Mouse (Mus musculus): ENCODE results near the gene Ninj2.
"Not testable (repeated sequence)": the region's sequence is repeated elsewhere in the genome, so short reads cannot be mapped to it uniquely, and the experiment has no call there.

Gene Ninj2

DNA sequence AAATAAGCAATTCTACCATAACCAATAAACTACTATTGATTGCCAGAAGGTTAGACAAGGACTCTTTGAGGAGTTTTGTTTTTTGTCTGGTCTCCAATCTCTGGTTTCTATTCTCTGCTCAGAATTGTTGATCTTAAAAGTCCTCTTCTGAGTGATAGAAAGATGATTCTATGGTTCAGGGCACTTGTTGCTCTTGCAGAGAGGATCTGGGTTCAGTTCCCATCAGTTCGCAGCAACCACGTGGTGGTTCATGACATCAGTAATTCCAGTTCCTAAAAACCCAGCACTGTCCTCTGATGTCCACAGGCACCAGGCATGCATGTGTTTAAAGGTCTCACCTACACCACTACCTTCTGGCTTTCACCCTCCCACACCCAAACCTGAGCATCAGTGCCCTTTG lies 8.2 kb upstream of the Ninj2 start:
- Histone ChIP-seq H3K4me3 (replicated peaks; ENCODE audit: low read length) (no peak overlapping the region), H3K9me3 (ENCODE audit: low read length) (no peaks in the 10 kb centered on the region), H3K36me3 (ENCODE audit: insufficient read depth, low read length) (no peaks in the 10 kb centered on the region), H3K4me1 (replicated peaks; ENCODE audit: low read depth, low read length) (peaks cover 47% of the 10 kb centered on the region), H3K27me3 (ENCODE audit: insufficient read depth, low read length) (no peaks in the 10 kb centered on the region)
- TF ChIP-seq NANOG (IDR thresholded peaks at IDR 0.05; ENCODE audit: borderline replicate concordance, low read length) (no peak), POU5F1 (IDR thresholded peaks at IDR 0.05; ENCODE audit: borderline replicate concordance, low read length) (no peak), CTCF (conservative IDR thresholded peaks at IDR 0.05; ENCODE audit: low read length) (no peak)

DNA sequence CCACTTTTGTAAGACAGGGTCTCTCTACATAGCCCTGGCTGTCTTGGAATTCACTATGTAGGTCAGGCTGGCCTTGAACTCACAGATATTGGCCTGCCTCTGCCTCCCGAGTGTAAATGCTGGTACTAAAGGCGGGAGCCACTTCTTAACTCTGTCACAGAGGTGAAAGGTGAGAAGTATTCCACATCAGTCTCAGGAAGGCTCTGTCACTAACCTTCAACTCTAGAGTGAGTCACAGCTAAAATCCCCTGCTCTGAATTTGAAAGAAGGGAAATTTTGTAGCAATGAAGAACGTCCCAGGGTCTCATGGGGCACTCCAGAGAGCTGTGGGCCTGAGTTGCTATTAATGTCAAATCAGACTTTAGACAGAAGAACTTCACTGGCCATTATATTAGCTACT lies 7.3 kb upstream of the Ninj2 start:
- TF ChIP-seq CTCF (conservative IDR thresholded peaks at IDR 0.05; ENCODE audit: low read length) (no peak), NANOG (IDR thresholded peaks at IDR 0.05; ENCODE audit: borderline replicate concordance, low read length) (no peak)

DNA sequence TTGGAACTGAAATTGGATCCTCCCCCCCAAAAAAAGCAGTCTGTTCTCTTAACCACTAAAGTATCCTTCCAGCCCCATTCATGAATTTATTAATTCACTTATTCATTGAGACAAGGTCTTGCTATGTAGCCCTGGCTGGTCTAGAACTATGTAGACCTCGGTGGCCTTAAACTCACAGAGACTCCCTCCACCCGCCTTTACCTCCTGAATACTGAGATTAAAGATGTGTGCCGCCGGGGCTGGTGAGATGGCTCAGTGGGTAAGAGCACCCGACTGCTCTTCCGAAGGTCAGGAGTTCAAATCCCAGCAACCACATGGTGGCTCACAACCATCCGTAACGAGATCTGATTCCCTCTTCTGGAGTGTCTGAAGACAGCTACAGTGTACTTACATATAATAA lies 6.1 kb upstream of the Ninj2 start:
- 0 out of 2 replicates have a peak overlapping the region, but pooled peaks have one; percentile 7 for H3K4me3 ChIP-seq (replicated peaks; ENCODE audit: low read length)
- not testable (repeated sequence) for H3K27me3 ChIP-seq (ENCODE audit: insufficient read depth, low read length); H3K36me3 ChIP-seq (ENCODE audit: insufficient read depth, low read length); H3K9me3 ChIP-seq (ENCODE audit: low read length)
- peaks cover 37% of the 10 kb centered on the region for H3K4me1 ChIP-seq (replicated peaks; ENCODE audit: low read depth, low read length)

More for the DNA sequence above, 7.3 kb upstream of the Ninj2 start:
- Histone ChIP-seq H3K4me1 (replicated peaks; ENCODE audit: low read depth, low read length) (peaks cover 39% of the 10 kb centered on the region), H3K36me3 (ENCODE audit: insufficient read depth, low read length) (no peaks in the 10 kb centered on the region), H3K4me3 (replicated peaks; ENCODE audit: low read length) (no peak overlapping the region), H3K27me3 (ENCODE audit: insufficient read depth, low read length) (no peaks in the 10 kb centered on the region), H3K9me3 (ENCODE audit: low read length) (no peaks in the 10 kb centered on the region)

DNA sequence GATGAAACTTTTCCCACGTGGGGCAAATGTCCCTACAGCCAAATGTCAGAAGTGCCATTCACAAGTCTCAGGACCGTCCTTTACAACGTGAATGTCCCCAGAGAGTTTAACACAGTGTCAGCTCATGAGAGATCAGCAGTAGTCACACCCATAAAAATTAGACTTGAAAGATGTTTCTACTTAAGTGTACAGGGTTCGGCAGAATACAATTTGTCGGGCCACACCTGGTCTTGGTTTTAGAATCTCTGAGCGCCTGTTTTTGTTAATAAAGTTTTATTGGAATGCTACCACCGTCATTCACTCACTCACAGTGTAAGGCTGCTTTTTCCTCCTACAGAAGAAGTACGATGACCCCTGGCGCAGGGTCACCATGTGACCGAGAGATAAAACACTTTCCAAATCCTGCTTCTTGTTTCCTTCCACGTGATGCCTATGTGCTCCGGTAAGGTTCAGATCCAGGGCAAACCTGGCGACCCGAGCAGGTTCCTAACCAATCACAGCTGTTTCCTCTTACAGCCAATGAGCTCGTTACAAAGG lies 2.4 kb upstream of the Ninj2 start:
- Histone ChIP-seq H3K36me3 (ENCODE audit: insufficient read depth, low read length) (no peaks in the 10 kb centered on the region), H3K9me3 (ENCODE audit: low read length) (no peaks in the 10 kb centered on the region), H3K4me1 (replicated peaks; ENCODE audit: low read depth, low read length) (peaks cover 33% of the 10 kb centered on the region), H3K4me3 (replicated peaks; ENCODE audit: low read length) (no peak overlapping the region), H3K27me3 (ENCODE audit: insufficient read depth, low read length) (no peaks in the 10 kb centered on the region)
- TF ChIP-seq CTCF (conservative IDR thresholded peaks at IDR 0.05; ENCODE audit: low read length) (no peak), NANOG (IDR thresholded peaks at IDR 0.05; ENCODE audit: borderline replicate concordance, low read length) (no peak), POU5F1 (IDR thresholded peaks at IDR 0.05; ENCODE audit: borderline replicate concordance, low read length) (no peak)

DNA sequence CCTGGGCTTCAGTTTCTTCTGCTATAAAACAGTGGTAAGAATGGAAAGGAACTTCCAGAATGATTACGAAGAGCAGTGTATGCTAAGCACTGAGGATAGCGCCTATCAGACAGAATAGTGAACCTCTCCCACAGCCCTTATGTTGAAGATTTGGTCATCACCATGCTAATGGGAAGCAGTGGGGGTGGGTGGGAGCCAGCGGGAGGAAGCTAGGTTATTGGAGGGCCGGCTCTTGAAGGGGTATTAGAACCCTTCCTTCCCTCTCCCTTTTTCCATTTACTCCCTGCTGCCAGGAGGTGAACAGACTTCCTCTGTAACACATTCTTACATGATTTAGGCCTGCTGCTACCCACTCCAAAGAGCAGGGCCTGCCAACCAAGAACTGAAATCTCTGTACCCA lies 1.2 kb upstream of the Ninj2 start:
- peaks cover 33% of the 10 kb centered on the region for H3K4me1 ChIP-seq (replicated peaks; ENCODE audit: low read depth, low read length)
- no peaks in the 10 kb centered on the region for H3K36me3 ChIP-seq (ENCODE audit: insufficient read depth, low read length)
- H3K4me3 ChIP-seq (replicated peaks; ENCODE audit: low read length): no peak overlapping the region
- no peaks in the 10 kb centered on the region for H3K9me3 ChIP-seq (ENCODE audit: low read length)
- TF ChIP-seq CTCF (conservative IDR thresholded peaks at IDR 0.05; ENCODE audit: low read length) (no peak), NANOG (IDR thresholded peaks at IDR 0.05; ENCODE audit: borderline replicate concordance, low read length) (no peak), POU5F1 (IDR thresholded peaks at IDR 0.05; ENCODE audit: borderline replicate concordance, low read length) (no peak)
- H3K27me3 ChIP-seq (ENCODE audit: insufficient read depth, low read length): no peaks in the 10 kb centered on the region

DNA sequence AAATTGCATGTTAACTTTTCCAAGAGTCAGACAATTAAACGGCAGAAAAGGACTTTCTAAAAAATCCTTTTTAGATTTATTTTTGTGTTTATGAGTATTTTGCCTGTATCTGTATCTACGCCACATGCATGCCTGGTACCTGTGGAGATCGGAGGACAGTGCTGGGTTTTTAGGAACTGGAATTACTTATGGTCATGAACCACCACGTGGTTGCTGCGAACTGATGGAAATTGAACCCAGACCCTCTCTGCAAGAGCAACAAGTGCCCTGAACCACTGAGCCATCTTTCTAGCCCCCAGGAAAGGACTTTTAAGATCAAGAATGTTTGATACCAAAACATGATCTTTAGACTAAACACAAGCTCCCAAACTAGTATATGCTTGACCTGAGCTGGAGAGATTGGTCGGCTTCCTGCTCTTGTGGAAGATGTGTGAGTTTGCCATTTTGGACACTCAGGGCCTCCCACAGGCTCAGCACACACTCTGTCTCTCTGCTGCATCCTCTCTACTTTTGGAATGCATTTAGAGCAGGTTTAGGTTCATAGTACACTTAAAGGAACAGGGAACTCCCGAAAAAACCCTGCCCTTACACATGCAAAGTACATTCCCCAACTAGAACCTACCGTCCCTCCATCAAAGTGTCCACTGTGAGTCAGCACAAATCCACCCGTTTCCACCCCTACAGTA lies 1.1 kb downstream of the Ninj2 start:
- Histone ChIP-seq H3K4me3 (replicated peaks; ENCODE audit: low read length) (no peak overlapping the region), H3K4me1 (replicated peaks; ENCODE audit: low read depth, low read length) (peaks cover 39% of the 10 kb centered on the region), H3K36me3 (ENCODE audit: insufficient read depth, low read length) (no peaks in the 10 kb centered on the region), H3K9me3 (ENCODE audit: low read length) (no peaks in the 10 kb centered on the region), H3K27me3 (ENCODE audit: insufficient read depth, low read length) (no peaks in the 10 kb centered on the region)
- TF ChIP-seq POU5F1 (IDR thresholded peaks at IDR 0.05; ENCODE audit: borderline replicate concordance, low read length) (no peak), CTCF (conservative IDR thresholded peaks at IDR 0.05; ENCODE audit: low read length) (no peak), NANOG (IDR thresholded peaks at IDR 0.05; ENCODE audit: borderline replicate concordance, low read length) (no peak)

DNA sequence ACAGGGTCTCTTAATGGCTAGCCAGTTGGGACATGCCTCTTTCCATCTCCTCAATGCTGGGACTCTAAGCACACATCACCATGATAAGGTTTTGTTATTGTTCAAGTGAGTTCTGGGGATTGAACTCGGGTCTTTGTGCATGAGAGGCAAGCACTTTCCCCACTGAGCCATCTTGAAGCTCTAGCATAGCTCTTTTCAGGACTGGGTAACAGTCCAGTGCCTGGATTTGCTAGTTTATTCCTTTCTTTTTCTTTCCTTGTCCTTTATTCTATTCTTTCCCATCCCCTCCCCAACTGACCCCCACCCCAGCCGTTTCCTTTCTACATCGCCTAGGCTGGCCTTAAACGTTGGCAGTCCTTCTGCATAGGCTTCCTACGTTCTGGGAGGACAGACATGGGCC lies 1.9 kb downstream of the Ninj2 start:
- Histone ChIP-seq H3K4me1 (replicated peaks; ENCODE audit: low read depth, low read length) (peaks cover 43% of the 10 kb centered on the region), H3K27me3 (ENCODE audit: insufficient read depth, low read length) (no peaks in the 10 kb centered on the region), H3K4me3 (replicated peaks; ENCODE audit: low read length) (no peak overlapping the region), H3K9me3 (ENCODE audit: low read length) (no peaks in the 10 kb centered on the region), H3K36me3 (ENCODE audit: insufficient read depth, low read length) (no peaks in the 10 kb centered on the region)
- TF ChIP-seq POU5F1 (IDR thresholded peaks at IDR 0.05; ENCODE audit: borderline replicate concordance, low read length) (no peak), CTCF (conservative IDR thresholded peaks at IDR 0.05; ENCODE audit: low read length) (no peak), NANOG (IDR thresholded peaks at IDR 0.05; ENCODE audit: borderline replicate concordance, low read length) (no peak)

DNA sequence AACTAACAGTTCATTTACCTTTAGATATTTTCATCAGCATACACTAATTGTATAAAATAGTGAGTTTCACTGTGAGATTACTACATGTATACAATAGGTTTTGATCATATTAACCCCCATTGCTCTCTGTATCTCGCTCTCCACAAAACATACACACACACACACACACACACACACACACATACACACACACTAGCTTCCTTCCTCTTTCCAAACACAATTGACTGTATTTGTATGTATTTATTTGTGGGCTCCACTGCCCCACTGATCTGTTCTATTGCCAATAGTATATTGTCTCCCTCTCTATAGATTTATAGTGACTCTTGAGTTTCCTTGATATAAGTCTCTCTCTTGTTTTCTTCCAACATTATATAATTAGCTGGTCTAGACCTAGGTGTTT lies 2.4 kb downstream of the Ninj2 start:
- H3K4me3 ChIP-seq (replicated peaks; ENCODE audit: low read length): no peak overlapping the region
- no peaks in the 10 kb centered on the region for H3K9me3 ChIP-seq (ENCODE audit: low read length)
- H3K4me1 ChIP-seq (replicated peaks; ENCODE audit: low read depth, low read length): peaks cover 43% of the 10 kb centered on the region
- no peaks in the 10 kb centered on the region for H3K27me3 ChIP-seq (ENCODE audit: insufficient read depth, low read length)
- TF ChIP-seq CTCF (conservative IDR thresholded peaks at IDR 0.05; ENCODE audit: low read length) (no peak), NANOG (IDR thresholded peaks at IDR 0.05; ENCODE audit: borderline replicate concordance, low read length) (no peak), POU5F1 (IDR thresholded peaks at IDR 0.05; ENCODE audit: borderline replicate concordance, low read length) (no peak)
- H3K36me3 ChIP-seq (ENCODE audit: insufficient read depth, low read length): no peaks in the 10 kb centered on the region

DNA sequence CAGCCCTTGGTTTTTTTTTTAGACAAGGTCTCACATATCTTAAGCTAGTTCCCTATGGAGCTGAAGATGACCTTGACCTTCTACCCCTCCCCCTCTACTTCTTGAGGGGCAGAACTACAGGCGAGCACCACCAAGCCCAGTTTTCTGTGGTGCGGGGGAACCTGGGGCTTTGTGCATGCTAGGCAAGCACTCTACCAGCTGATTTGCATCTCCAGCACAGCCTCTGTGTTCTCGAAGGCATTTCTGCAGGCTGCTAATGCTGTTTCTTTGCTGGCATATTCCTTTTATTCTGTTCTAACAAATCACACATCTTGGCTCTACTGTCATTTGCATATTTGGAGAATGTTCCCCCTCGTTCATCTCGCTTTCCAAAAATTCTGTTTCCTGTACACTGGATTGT lies 6.2 kb downstream of the Ninj2 start:
- TF ChIP-seq POU5F1 (IDR thresholded peaks at IDR 0.05; ENCODE audit: borderline replicate concordance, low read length) (no peak), NANOG (IDR thresholded peaks at IDR 0.05; ENCODE audit: borderline replicate concordance, low read length) (no peak), CTCF (conservative IDR thresholded peaks at IDR 0.05; ENCODE audit: low read length) (no peak)

More for the DNA sequence above, 6.2 kb downstream of the Ninj2 start:
- H3K4me3 ChIP-seq (replicated peaks; ENCODE audit: low read length): no peak overlapping the region
- no peaks in the 10 kb centered on the region for H3K27me3 ChIP-seq (ENCODE audit: insufficient read depth, low read length)
- peaks cover 20% of the 10 kb centered on the region for H3K4me1 ChIP-seq (replicated peaks; ENCODE audit: low read depth, low read length)
- no peaks in the 10 kb centered on the region for H3K9me3 ChIP-seq (ENCODE audit: low read length)
- H3K36me3 ChIP-seq (ENCODE audit: insufficient read depth, low read length): no peaks in the 10 kb centered on the region

Data from E14TG2a.4 (cell line).